Mouse (Mus musculus): ENCODE results near the gene Myog.
"Not testable (repeated sequence)": the region's sequence is repeated elsewhere in the genome, so short reads cannot be mapped to it uniquely, and the experiment has no call there.

The Myog gene

DNA sequence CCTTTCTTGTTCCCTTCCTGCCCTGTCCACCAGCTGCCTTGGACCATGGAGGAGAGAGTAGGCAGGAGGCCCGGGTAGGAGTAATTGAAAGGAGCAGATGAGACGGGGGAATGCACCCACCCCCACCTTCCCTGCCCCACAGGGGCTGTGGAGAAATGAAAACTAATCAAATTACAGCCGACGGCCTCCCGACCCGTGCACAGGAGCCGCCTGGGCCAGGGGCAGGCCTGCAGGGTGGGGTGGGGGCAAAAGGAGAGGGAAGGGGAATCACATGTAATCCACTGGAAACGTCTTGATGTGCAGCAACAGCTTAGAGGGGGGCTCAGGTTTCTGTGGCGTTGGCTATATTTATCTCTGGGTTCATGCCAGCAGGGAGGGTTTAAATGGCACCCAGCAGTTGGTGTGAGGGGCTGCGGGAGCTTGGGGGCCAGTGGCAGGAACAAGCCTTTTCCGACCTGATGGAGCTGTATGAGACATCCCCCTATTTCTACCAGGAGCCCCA, at the start of gene Myog:
Gene Myog (plus strand): TSS at position 392 of the 502 bp plus-strand sequence.
- DNase-seq = no peak

- no peak for DNase-seq
Measured at GRCm38 (mm10) chr1:134240701-134241100, 49.1 kb upstream of the Myog start.

DNA sequence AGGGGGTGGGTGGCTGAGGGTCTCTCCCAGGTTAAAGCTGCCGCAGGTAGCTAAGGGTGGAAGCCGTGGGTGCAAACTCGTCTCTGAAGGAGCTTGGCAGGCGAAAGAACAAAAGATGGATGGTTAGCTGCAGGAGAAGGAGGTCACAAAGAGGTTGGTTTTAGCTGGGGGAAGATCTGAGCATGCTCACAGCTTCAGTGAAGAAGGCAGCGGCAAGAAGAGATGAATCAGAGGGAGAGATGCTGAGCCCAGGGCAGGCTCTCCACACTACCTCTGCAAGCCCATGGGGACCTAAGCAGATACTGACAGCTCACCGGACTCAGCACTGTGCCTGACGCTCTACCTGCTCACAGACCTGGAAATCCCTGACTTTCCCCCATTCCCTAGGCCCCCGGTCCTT, 48.5 kb upstream of the Myog start:
- DNase-seq = no peak

GRCm38 (mm10) chr1:134242286-134242685, 47.5 kb upstream of the Myog start:
- DNase-seq = no peak

- DNase-seq = no peak
Measured at GRCm38 (mm10) chr1:134243505-134243904, 46.3 kb upstream of the Myog start.

GRCm38 (mm10) chr1:134243948-134244914, 45.6 kb upstream of the Myog start:
- DNase-seq = peak; percentile 97

GRCm38 (mm10) chr1:134245004-134245717, 44.6 kb upstream of the Myog start:
- no peak for DNase-seq

DNA sequence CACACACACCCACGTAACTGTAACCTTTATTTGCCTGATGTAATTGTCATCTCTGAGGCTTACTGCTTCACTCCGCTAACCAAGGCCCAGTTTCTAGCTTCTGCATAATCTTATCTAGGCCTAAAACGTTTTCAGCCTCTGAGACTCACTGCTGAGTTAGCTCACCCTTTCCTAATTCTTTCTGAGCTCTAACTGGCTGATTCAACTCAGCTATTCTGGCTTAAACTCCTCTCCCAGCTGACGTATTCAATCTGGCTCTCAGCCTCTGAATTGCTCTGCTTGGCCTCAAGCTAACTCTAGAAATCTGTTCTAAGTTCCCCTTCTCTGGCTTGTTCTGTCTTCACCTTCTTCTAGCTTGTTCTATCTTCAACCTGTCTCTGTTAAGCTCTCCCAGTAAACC, 43.2 kb upstream of the Myog start:
- DNase-seq = no peak

DNA sequence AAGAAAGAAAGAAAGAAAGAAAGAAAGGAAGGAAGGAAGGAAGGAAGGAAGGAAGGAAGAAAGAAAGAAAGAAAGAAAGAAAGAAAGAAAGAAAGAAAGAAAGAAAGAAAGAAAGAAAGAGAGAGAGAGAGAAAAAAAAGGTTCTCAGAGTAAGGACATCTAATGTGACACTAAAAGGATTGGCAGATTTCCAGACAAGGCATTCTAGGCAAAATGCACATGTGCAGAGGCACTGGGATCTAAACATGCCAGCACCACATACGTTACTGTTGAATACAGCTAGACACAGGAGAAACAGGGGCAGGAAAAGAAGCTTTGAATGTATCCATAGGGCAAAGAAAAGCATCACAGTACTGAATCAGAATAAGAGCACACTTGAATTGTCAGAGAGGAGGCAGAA, 40.1 kb upstream of the Myog start:
- DNase-seq = not testable (repeated sequence)

DNA sequence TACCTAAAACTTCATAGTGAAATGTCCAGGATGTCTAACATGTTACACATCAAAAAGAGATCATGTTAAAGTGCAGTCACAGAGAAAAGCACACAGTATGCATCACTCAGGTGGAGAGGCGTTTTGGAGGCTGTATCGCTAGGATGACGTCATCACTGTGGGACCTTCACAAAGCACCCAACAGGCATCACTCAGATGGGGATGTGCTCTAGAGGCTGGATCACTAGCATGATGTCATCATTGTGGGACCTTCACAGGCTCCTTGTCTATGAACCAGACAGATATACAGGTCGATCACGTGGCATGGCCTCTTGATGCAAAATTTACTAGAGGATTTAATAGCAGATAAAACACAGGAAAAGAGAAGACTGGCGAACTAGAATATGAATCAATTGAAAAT, 25.4 kb upstream of the Myog start:
- no peak for DNase-seq

DNA sequence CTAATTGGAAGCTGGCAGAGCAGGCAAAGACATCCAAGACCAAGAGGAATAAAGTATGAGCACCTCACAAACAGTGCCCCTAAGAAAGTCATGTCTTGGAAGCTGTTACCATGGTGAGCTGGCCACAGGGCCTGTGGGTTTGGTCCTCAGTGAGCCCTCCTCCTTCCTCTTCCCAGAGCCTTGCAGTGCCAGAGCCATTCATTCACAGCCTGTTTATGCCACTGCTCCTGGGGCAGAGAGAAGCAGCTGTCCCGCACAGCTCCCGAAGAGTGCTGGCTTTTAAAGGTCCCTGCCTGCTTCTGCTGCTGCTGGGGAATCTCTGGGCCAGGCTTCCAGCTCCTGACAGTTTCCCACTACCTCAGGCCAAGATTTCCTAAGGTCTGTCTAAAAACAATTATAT, 24.0 kb upstream of the Myog start:
- DNase-seq = no peak

GRCm38 (mm10) chr1:134270026-134270425, 19.8 kb upstream of the Myog start:
- no peak for DNase-seq

GRCm38 (mm10) chr1:134272754-134273250, 17.0 kb upstream of the Myog start:
- no peak for DNase-seq

- peak; percentile 90 for DNase-seq
Measured at GRCm38 (mm10) chr1:134273493-134274395, 16.0 kb upstream of the Myog start.

- DNase-seq = peak; percentile 93
Measured at GRCm38 (mm10) chr1:134274483-134274920, 15.3 kb upstream of the Myog start.

DNA sequence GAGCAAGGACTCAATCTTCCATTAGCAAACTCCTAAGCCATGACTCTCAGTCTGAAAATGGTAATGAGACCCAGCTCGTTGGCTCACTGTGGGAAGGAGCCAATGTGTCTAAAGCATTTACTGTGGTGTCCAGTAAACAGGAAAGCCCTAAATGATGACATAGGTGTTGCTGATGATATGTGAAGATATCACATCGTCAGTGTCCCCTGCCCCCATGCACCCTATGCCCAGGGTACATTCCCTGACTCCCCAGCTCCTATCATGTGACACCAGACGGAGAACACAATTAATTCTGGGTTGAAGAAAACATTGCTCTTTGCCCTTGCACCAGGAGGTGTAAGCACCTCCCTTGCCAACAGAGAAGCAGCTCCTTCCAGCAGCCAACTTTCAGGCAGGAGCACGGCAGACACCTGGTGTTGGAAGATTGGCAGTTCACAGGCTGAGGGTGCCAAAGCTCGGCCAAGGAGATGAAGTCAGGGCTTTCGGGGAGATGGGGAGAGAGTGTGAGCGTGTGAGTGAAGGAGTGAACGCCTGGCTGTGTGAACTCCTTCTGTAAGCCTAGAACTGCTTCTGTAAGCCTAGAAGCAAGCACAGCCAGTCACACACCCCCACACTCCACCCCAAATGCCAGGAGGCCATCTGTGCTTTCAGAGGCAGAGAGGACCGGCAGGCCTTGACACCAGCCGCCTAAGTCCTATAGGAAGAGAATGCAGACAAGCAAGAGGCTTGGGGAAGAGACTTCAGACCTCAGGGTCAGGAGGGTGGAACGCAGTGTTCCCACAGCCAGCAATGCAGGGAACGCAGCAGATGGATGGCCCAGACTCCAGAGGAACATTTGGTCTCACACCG, 13.9 kb upstream of the Myog start:
- peak; percentile 91 for DNase-seq

DNA sequence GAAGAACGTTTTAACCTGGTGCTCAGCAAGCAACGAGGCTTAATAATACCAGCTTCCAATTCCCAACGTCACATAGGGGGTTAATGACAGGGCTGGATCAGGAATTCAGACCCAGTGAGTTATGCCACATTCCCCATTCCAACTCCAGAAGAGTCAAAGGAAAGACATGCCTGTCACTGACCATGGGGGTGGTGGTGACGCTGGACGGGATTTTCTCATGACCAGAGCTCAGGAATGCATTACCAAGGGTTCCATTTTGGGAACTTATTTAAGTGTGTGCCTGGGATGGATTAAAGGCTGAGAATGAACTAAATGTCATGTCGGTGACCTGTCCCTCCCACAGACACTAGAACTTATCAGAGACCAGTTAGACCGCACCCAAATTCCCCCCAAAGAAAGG, 13.0 kb upstream of the Myog start:
- no peak for DNase-seq

DNA sequence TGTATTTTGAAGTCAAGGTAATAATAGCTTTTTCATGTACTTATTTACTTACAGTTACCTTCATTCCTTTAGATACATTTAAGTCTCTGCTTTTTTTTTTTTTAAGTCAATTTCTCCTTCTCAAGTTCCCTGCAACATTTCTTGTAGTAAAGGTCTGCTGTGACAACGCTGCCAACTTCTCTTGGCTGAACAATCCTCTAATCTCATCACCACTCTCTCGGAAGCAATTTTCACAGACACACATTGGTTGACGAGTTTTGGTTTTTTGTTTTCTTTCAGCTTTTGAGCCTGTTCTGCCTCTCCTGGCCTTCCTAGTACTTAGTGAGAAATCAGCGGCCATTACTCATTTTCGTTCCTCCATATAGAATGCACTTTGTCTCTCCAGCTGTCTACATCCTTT, 9.6 kb upstream of the Myog start:
- DNase-seq = no peak

GRCm38 (mm10) chr1:134281563-134281962, 8.2 kb upstream of the Myog start:
- DNase-seq = no peak

DNA sequence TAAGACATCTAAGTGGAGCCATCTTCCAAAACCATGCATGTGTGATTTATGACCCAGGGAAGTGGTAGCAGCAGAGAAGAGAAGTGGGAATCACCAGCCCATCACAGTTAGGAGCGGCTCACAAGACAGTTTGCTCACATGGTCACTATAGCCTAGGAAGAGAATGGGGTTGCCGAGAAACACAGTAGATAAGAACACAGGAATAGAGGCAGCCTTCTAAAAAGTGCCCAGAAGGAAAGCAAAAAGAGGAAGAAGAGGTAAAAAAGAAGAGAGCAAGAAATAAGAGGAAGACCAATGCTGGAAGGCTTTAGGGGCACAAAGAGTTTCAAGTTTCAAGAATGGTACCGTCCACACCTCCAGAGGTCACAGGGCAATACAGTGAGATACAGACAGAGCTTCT, 7.4 kb upstream of the Myog start:
- DNase-seq = no peak

DNA sequence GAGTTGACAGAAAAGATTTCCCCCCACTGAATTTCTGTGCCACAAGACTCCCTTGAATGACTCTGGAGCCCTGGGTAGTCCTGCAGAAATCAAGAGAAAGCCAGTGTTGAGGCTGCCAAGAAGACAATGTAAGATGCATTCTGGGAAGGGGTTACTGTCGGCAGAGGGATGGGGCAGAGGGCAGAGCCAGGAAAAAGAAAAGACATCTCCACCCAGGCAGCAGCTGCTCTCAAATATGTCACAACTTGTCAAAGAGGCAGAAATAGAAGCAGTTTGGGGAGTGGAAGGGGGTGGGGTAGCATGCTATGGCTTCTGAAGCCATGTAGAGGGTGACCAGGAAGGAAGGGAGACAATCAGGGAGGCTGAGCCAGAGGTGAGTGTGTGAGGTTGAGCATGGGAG, 6.7 kb upstream of the Myog start:
- no peak for DNase-seq
